Mouse (Mus musculus): ENCODE measurements at regions not wholly inside any gene's neighbourhood (a gene's known extent, or its start where the extent isn't known, plus 50 kb on each side); places are given as distances from the start of the nearest gene placed in this dataset.

GRCm38 (mm10) chr4:38749281-38749680 is 700.8 kb upstream of the 1700009N14Rik start:
- no peak for TF ChIP-seq CTCF (conservative IDR thresholded peaks at IDR 0.05)
- DNase-seq (ENCODE audit: low spot score in 2 of 2), result no peak

GRCm38 (mm10) chr4:38785016-38785415 is 665.1 kb upstream of the 1700009N14Rik start:
- TF ChIP-seq CTCF (conservative IDR thresholded peaks at IDR 0.05), result no peak
- Histone ChIP-seq H3K27ac (no peak overlapping the region), H3K4me3 (no peak overlapping the region)
- peak in 1 of 2 experiments; percentile 5 for DNase-seq (ENCODE audit: low spot score in 2 of 2)

More at GRCm38 (mm10) chr4:38749281-38749680, 700.8 kb upstream of the 1700009N14Rik start:
- Histone ChIP-seq H3K4me3 (no peak overlapping the region), H3K27ac (no peak overlapping the region)

GRCm38 (mm10) chr4:38825133-38825532 is 625.0 kb upstream of the 1700009N14Rik start:
- TF ChIP-seq CTCF (conservative IDR thresholded peaks at IDR 0.05), result no peak

GRCm38 (mm10) chr4:38848261-38848660 is 601.8 kb upstream of the 1700009N14Rik start:
- Histone ChIP-seq H3K4me3 (no peak overlapping the region), H3K27ac (no peak overlapping the region)
- DNase-seq (ENCODE audit: low spot score in 2 of 2), result peak in 1 of 2 experiments; percentile 17
- no peak for TF ChIP-seq CTCF (conservative IDR thresholded peaks at IDR 0.05)

More at GRCm38 (mm10) chr4:38825133-38825532, 625.0 kb upstream of the 1700009N14Rik start:
- no peak overlapping the region for H3K4me3 ChIP-seq
- H3K27ac ChIP-seq, result no peak overlapping the region
- DNase-seq (ENCODE audit: low spot score in 2 of 2), result peak; percentile 10 to 21

DNA sequence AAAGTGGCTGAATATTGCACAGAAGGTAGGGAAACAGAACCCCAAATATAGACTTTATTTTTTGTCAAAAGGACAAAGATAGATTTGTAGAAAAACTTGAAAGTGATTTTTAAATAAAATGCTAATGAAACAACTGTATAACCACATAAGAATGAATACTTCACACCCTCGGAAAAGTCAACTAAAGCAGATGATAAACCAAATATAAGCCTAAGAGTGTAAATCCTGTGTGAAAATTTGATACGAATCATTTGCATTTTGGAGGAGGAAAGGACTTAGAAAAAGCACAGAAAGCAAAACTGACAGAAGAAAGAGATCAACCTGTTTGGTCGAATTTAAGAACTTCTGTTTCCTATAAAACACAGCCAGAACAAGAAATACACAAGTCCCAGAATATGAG is 595.7 kb upstream of the 1700009N14Rik start:
- TF ChIP-seq CTCF (conservative IDR thresholded peaks at IDR 0.05), result no peak
- no peak for DNase-seq (ENCODE audit: low spot score in 2 of 2)
- Histone ChIP-seq H3K4me3 (no peak overlapping the region), H3K27ac (no peak overlapping the region)

GRCm38 (mm10) chr4:38900565-38900964 is 549.5 kb upstream of the 1700009N14Rik start:
- DNase-seq (ENCODE audit: low spot score in 2 of 2), result no peak

GRCm38 (mm10) chr4:38926831-38927230 is 523.3 kb upstream of the 1700009N14Rik start:
- no peak for DNase-seq (ENCODE audit: low spot score in 2 of 2)
- Histone ChIP-seq H3K27ac (no peak overlapping the region), H3K4me3 (no peak overlapping the region)
- TF ChIP-seq CTCF (conservative IDR thresholded peaks at IDR 0.05), result no peak

More at GRCm38 (mm10) chr4:38900565-38900964, 549.5 kb upstream of the 1700009N14Rik start:
- TF ChIP-seq CTCF (conservative IDR thresholded peaks at IDR 0.05), result no peak
- Histone ChIP-seq H3K27ac (no peak overlapping the region), H3K4me3 (no peak overlapping the region)

- no peak for DNase-seq (ENCODE audit: low spot score in 2 of 2)
- TF ChIP-seq CTCF (conservative IDR thresholded peaks at IDR 0.05), result no peak
- Histone ChIP-seq H3K4me3 (no peak overlapping the region), H3K27ac (no peak overlapping the region)
Measured at GRCm38 (mm10) chr4:38953633-38954032, 496.5 kb upstream of the 1700009N14Rik start.

DNA sequence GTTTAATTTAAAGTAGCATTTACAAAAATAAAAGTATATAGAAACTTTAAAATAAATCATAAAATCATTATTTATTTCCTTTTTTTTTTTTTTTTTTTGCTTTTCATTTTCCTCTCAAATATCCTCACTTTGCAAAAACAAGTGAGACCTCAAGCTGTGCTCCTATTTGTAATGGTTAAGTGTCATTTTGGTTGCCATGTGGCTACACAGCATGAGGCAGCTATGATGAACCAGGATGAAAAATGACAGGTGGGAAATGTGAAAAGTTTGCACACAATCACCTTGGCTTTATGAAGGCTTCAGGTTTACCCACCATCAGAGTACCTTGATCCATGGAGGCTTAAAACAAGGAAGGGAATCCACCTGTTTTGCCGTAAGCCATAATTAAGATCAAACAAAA is 454.9 kb upstream of the 1700009N14Rik start:
- no peak for TF ChIP-seq CTCF (conservative IDR thresholded peaks at IDR 0.05)
- Histone ChIP-seq H3K27ac (no peak overlapping the region), H3K4me3 (no peak overlapping the region)
- no peak for DNase-seq (ENCODE audit: low spot score in 2 of 2)

Measured in layer of hippocampus, adult 2 months (tissue).